Mouse (Mus musculus) forebrain, embryonic 14.5 days (tissue): ENCODE measurements at regions not wholly inside any gene's neighbourhood (a gene's known extent, or its start where the extent isn't known, plus 50 kb on each side); places are given as distances from the start of the nearest gene placed in this dataset.
"Not testable (repeated sequence)": the region's sequence is repeated elsewhere in the genome, so short reads cannot be mapped to it uniquely, and the experiment has no call there.

ENCODE experiments used
- ATAC-seq: fragments of 200-750 bp; cut with Nextera tagmentation; 2 replicates; pipeline ENCODE4 v1.8.0; 2017; ENCODE audit warnings: mild to moderate bottlenecking, moderate library complexity
- DNase-seq: peaks from one replicate; pipeline ENCODE4 v3.0.0-alpha.2; 2015; ENCODE audit warnings: low spot score
- H3K27ac ChIP-seq: fragments of 300-500 bp; sonication (generic); 2 replicates; pipeline ENCODE4 v1.5.1; 2014; ENCODE audit warnings: low read depth, mild to moderate bottlenecking, control low read depth, low read length, moderate library complexity
- H3K27me3 ChIP-seq: fragments of 300-500 bp; sonication (generic); replicated peaks from 2 replicates; pipeline ENCODE4 v1.6.1; 2014; ENCODE audit warnings: low read length, control low read depth, mixed read lengths; ENCODE audit not compliant: control insufficient read depth, insufficient read depth
- H3K36me3 ChIP-seq: fragments of 300-500 bp; sonication (generic); 2 replicates; pipeline ENCODE4 v1.6.1; 2014; ENCODE audit warnings: low read length, control low read depth; ENCODE audit not compliant: control insufficient read depth, insufficient read depth
- H3K4me1 ChIP-seq: fragments of 300-500 bp; sonication (generic); 2 replicates; pipeline ENCODE4 v1.6.1; 2014; ENCODE audit warnings: antibody characterized with exemption, low read length, control low read depth; ENCODE audit not compliant: control insufficient read depth, insufficient read depth
- H3K4me2 ChIP-seq: fragments of 300-500 bp; sonication (generic); 2 replicates; pipeline ENCODE4 v1.6.1; 2014; ENCODE audit warnings: mild to moderate bottlenecking, control low read depth, low read length
- H3K4me3 ChIP-seq: fragments of 300-500 bp; sonication (generic); 2 replicates; pipeline ENCODE4 v1.5.1; 2014; ENCODE audit warnings: low read depth, low read length, control low read depth
- H3K9ac ChIP-seq: fragments of 300-500 bp; sonication (generic); 2 replicates; pipeline ENCODE4 v1.6.1; 2014; ENCODE audit warnings: mild to moderate bottlenecking, low read length, control low read depth, moderate library complexity
- H3K9me3 ChIP-seq: fragments of 300-500 bp; sonication (generic); replicated peaks from 2 replicates; pipeline ENCODE4 v1.6.1; 2016; ENCODE audit warnings: low read length, control low read depth, mixed read lengths; ENCODE audit not compliant: control insufficient read depth
- WGBS: fragments of 180-500 bp; shearing (Covaris S2); extraction: QIAGEN DNeasy Blood & Tissue Kit; methylation state at CpG from one replicate; pipeline ENCODE4 v1.1.7; 2014; 5-methylcytosine and 5-hydroxymethylcytosine counted together

GRCm38 (mm10) chr2:98263641-98264040, 398.4 kb upstream of the Gm10801 start:
- ATAC-seq (no peak), DNase-seq (no peak)
- 83% methylated on average over 1 of the region's 1 CpGs for WGBS
- H3K4me2 ChIP-seq, result no peak overlapping the region
- no peaks in the 10 kb centered on the region for H3K36me3 ChIP-seq
- no peaks in the 10 kb centered on the region for H3K4me1 ChIP-seq
- H3K9me3 ChIP-seq, result no peaks in the 10 kb centered on the region
- H3K4me3 ChIP-seq, result no peak overlapping the region
- no peak overlapping the region for H3K27ac ChIP-seq
- H3K27me3 ChIP-seq, result no peaks in the 10 kb centered on the region
- no peak overlapping the region for H3K9ac ChIP-seq

GRCm38 (mm10) chr2:98269562-98269961, 392.5 kb upstream of the Gm10801 start:
- Histone ChIP-seq H3K36me3 (no peaks in the 10 kb centered on the region), H3K9me3 (no peaks in the 10 kb centered on the region), H3K27ac (no peak overlapping the region), H3K4me3 (no peak overlapping the region), H3K4me1 (no peaks in the 10 kb centered on the region), H3K9ac (no peak overlapping the region), H3K27me3 (no peaks in the 10 kb centered on the region), H3K4me2 (no peak overlapping the region)
- WGBS, result 39% methylated on average over 1 of the region's 1 CpGs
- DNase-seq (peak; percentile 14), ATAC-seq (no peak)

GRCm38 (mm10) chr2:98286796-98287352, 375.2 kb upstream of the Gm10801 start:
- no peaks in the 10 kb centered on the region for H3K36me3 ChIP-seq
- H3K4me3 ChIP-seq, result no peak overlapping the region
- H3K4me1 ChIP-seq, result no peaks in the 10 kb centered on the region
- no peaks in the 10 kb centered on the region for H3K27me3 ChIP-seq
- DNase-seq, result no peak
- no peak overlapping the region for H3K4me2 ChIP-seq
- ATAC-seq, result no peak
- no peak overlapping the region for H3K27ac ChIP-seq
- no peaks in the 10 kb centered on the region for H3K9me3 ChIP-seq
- 94% methylated on average over 3 of the region's 3 CpGs for WGBS
- H3K9ac ChIP-seq, result no peak overlapping the region

GRCm38 (mm10) chr2:98330025-98330424, 332.0 kb upstream of the Gm10801 start:
- H3K4me2 ChIP-seq, H3K9me3 ChIP-seq, H3K4me1 ChIP-seq, H3K27ac ChIP-seq, H3K9ac ChIP-seq, H3K27me3 ChIP-seq, H3K4me3 ChIP-seq, DNase-seq, H3K36me3 ChIP-seq, ATAC-seq: not testable (repeated sequence)
- 90% methylated on average over 13 of the region's 13 CpGs for WGBS

- 66% methylated on average over 2 of the region's 2 CpGs for WGBS
- Histone ChIP-seq H3K4me2 (no peak overlapping the region), H3K4me1 (no peaks in the 10 kb centered on the region), H3K9ac (no peak overlapping the region), H3K36me3 (no peaks in the 10 kb centered on the region), H3K27me3 (no peaks in the 10 kb centered on the region), H3K27ac (no peak overlapping the region), H3K9me3 (no peaks in the 10 kb centered on the region), H3K4me3 (no peak overlapping the region)
- DNase-seq, result peak; percentile 24
- ATAC-seq, result peak; percentile 67; the same call in 1 of the 2 replicates
Measured at GRCm38 (mm10) chr2:98354200-98354599, 307.8 kb upstream of the Gm10801 start.

- Histone ChIP-seq H3K9me3 (no peaks in the 10 kb centered on the region), H3K27me3 (no peaks in the 10 kb centered on the region), H3K4me2 (no peak overlapping the region), H3K4me1 (no peaks in the 10 kb centered on the region), H3K27ac (no peak overlapping the region), H3K36me3 (no peaks in the 10 kb centered on the region), H3K9ac (no peak overlapping the region), H3K4me3 (no peak overlapping the region)
- ATAC-seq (no peak), DNase-seq (no peak)
- WGBS, result 68% methylated on average over 1 of the region's 1 CpGs
Measured at GRCm38 (mm10) chr2:98379211-98379610, 282.8 kb upstream of the Gm10801 start.
